Mouse (Mus musculus) embryo, embryonic 9.5 days (tissue): ENCODE results near the gene Dnajb8.

Experiments
- DNase-seq: peaks from one replicate; pipeline ENCODE4 v3.0.0-alpha.2; 2017; ENCODE audit errors: extremely low spot score

The Dnajb8 gene

DNA sequence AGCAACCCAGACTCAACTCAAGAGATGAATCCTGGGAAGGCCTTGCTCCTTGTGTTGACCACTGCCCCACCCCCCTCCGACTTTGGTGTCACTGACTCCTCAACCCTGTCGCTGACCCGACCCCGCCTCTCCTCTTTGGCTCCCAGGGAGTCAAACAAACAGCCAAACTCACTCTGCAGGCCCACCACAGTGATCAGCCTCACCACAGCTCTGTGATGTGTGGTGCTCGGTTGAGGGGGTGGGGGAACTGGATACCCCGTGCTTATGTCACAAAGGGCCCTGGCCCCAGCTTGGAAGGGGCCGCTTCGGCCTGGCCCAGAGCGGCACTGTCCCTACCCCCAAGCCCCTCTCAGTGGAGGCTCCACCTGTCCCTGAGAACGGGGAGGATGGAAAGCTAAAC, at the start of gene Dnajb8:
TSS of gene Dnajb8 (plus strand) at position 301 of the 400 bp plus-strand sequence.
- no peak for DNase-seq

- DNase-seq, result no peak
Observed at GRCm38 (mm10) chr6:88174191-88174590, 47.9 kb upstream of the Dnajb8 start.

GRCm38 (mm10) chr6:88174676-88175075, 47.4 kb upstream of the Dnajb8 start:
- DNase-seq, result no peak

DNA sequence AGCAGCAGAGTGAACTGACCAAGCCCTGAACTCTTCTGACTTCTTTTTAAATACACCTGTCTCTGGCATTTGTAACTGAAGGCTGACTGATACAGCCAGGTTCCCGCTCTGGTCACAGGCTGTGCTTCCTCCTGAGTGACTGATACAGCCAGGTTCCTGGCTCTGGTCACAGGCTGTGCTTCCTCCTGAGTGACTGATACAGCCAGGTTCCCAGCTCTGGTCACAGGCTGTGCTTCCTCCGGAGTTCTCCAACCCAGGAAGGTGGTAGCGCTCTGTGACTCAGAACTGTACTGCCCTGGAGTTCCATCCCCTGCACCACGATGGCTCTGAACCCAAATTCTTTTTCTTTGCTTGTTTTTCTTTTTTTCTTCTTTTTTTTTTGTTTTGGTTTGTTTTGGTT, 37.4 kb upstream of the Dnajb8 start:
- DNase-seq, result no peak

- DNase-seq, result no peak
Observed at GRCm38 (mm10) chr6:88188148-88188547, 33.9 kb upstream of the Dnajb8 start.

DNA sequence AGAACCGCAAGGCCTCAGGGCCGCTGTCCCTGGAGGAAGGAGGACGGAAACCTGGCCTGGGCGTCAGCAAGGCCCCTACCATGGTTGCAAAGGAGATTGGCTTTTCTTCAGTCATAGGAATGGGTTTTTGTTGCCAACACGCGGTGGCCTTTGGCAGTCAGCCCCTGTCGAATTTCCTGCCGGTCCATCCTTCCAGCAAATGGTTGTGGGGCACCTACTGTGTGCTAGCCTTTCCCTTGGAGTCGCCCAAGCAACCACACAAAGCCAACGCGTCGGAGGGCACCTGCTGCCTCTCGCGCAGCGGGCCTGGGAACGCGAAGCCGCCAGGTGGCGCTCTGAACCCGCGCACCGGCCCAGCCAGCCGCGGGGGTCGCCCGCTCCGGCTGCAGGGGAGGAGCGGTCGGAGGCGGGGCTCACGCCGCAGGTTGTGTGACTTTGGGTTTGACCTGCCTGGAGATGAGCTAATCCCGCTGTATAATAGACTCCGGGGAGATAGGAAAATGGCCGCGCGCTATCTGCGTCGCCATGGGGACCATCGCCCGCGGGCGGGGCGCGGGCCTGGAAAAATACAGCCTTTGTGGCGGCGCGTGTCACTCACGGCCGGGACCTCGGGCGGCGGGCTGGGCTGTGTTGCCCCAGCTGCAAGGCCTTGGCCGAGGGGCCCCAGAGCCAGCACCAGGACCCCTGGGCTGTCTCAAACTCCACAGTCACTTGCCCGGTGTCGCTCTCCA, 32.6 kb upstream of the Dnajb8 start:
- DNase-seq, result peak; percentile 88

GRCm38 (mm10) chr6:88190043-88190309, 32.1 kb upstream of the Dnajb8 start:
- DNase-seq, result no peak

DNA sequence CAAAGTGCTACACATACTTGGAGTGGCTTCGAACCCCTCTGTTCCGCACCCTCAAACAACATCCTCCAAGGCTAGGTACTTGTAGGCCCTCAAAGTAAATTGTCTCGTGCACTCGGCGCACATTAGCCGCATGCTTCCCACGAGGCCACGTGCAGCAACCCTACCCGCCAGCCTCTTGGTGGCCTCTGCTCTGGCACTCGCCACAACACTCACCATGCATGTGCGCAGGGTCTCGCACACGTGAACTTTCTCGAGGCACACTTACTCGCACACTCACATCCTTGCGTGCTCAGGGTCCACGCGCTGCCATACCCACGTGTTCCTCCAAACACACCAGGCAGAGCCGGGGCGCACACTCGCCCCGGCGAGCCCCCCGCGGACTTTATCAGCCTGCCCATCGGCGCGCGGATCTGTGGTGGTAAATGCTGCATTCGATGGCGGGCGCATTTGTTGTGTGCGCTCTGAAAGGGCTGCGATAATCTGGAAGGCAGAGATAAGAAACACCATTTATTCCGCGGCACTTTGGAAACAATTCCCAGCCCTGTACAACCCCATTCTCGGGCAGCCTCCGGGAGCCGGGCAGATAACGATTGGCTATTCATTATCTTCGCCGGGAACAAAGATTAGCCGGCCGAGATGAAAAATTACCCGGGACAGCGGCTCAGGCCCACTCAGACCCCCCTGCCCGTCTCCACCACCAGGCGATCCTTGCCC, 31.6 kb upstream of the Dnajb8 start:
- peak; percentile 44 for DNase-seq

DNA sequence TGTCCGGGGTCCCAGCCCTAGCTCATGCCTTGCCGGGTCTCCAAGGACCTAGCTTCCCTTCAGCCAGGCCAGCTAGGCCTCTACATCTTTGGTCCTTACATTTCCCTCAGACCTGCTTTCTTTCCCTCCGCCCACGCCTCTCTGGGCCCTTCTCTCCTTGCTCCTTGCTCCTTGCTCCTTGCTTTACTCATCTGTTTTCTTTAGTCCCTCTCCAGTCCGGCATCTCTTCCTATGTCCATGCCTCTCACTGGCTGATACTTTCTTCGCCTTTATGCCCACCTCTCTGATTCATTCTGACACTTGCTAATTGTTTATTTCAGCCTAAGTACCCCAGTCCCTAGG, 31.1 kb upstream of the Dnajb8 start:
- no peak for DNase-seq

DNA sequence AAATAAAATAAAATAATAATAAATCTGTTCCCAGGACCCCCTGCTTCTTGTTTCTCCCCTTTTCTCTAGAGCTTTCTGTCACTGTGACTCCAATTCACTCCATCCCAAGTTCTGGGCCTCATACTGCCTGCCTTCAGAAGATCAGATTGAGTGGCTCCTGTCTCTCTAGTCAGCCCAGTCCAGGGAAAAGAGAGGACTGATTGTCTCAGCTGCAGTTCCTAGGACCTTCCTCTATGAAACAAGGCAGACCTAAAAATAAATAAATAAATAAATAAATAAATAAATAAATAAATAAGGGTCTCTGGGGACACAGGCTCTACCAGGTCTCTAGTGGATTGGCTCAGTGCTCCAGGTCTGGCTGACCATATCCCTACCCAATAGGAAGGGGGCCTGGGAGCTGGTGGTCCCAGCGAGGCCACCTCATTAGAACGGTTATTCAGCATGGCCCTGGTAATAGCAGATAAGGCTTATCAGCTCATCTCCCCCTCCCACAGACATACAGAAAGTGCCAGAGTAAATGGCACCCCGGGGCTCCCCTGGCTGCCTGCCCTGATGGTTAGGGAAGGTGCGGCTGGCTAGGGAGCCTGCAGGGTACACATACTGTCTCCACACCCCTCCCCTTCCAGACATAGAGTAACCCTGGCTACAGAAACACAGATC, 30.5 kb upstream of the Dnajb8 start:
- no peak for DNase-seq

DNA sequence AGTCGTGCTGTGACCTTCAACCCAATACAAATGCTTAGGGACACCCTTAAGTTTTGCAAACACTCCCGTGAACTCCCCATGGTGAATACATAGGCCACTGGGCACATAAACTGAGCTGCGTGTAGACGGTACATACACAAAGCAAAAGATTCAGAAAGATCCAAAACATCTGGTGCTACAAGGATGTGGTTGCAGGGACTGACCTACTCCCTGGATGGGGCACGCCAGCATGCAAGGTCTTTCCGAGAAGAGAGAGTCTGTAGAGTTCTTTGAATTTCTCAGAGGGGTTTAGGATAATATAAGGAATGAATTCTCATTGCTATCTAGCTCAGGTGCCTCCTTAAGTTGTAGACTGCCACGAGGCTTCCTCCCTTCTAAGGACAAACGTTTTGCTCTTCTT, 29.3 kb upstream of the Dnajb8 start:
- DNase-seq, result no peak

DNA sequence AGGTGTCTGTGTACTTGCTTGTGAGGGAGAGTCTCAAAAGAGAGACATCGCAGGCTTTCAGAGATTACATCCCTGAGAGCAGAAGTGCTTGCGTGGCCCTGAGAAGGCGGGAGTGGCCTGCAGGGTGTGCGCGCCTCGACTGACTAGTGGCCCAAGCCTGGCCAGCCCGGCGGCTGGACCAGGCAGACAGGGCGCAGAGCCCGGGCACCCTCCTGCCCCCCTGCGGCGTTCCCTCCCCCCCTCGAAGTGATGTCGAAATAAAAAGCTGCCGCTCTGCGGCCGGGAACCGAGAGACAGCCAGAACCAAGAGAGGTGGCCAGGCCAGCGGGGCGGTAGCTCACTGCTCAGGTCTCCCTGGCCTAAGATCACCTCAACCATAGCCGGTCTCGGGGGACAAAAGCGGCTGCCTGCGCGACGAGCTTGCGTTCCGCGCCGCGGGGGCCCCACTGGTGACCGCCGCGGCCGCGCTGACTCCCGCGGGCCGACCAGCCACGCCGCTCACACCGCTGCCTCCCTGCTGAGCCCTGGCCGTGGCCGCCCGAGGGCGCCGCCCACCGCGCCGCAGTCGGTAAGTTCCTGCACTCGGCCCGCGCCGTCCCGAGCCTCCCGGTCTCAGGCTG, 28.5 kb upstream of the Dnajb8 start, which contains the start of gene Gata2:
TSS of gene Gata2 (plus strand) at position 459 of the 620 bp plus-strand sequence.
- peak; percentile 51 for DNase-seq

DNA sequence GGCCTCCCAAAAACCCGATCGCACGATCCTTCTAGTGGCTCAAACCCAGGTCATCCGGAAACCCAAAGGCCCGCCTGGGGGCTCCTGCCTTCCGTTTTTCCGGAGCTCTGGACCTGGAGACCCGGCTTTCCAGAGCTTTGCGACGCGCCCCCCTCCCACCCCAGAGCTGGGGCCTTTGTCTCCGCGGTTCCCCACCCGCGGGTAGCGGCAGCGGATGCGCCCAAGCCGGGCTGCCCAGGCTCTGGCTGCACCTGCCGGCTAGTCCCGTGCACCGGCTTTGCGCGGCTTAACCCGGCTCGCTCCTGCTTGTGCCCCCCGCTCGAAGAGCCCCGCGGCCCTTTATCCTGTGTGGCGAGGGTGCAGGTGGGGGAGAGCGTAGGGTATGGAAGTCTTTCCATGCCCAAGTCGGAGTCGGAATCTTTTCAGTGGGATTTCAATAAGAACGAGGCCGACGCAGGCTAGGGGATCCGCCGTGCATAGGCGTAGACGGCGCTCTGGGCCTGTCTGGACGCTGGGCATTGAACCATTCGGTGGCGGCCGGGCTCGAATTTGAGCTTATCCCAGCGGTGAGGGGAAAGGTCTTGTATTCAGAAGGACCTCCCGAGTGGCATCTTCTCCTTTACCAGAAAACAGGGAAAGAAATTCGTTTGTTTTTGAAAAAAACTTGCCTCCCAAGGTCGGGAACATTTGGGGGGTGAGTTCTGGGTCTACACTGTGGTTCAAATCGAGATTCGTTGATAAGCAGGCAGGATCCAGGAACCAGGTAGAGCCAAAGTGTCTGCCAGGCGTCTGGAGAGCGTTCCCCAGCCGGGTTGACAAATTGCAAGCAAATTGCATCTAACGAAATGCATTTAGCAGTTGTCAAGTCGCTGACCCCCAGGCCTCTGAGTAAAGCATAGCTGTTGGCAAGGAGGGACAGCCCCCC, 27.8 kb upstream of the Dnajb8 start:
- DNase-seq, result peak; percentile 64

GRCm38 (mm10) chr6:88194978-88195325, 27.1 kb upstream of the Dnajb8 start:
- DNase-seq, result peak; percentile 36

DNA sequence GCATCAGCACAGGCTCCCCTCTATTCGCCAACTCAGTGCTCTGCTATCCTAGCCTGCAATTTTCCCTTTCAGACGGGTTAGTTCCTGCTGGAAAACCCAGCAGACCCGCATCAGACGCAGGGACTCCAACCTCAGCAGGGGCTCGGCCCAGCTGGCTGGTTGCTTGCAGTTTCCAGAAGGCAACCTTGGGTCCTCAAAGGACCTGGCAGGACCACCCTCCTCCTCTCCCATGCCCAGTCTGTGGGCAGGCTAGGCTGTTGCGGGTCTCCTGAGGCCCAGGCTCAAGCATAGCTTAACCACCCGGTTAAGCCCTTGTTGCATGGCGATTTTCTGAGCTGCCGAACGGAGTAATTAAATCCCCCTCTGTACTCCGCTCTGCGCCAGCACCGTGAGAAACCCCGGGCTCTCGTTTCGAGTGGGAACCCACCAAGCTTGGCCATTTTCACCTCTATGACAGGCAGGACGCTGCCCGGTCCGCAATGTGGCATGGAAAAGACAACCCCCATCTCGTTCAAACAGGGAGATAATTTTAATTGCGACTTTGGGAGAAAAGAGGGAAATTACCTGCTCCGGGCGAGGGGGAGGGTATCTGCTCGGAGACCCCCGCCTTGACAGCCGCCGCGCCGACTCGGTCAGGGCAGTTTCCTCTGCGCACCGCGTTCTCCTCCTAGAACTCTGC, 25.9 kb upstream of the Dnajb8 start:
- peak; percentile 47 for DNase-seq

- peak; percentile 50 for DNase-seq
Observed at GRCm38 (mm10) chr6:88196733-88197312, 25.2 kb upstream of the Dnajb8 start.

DNA sequence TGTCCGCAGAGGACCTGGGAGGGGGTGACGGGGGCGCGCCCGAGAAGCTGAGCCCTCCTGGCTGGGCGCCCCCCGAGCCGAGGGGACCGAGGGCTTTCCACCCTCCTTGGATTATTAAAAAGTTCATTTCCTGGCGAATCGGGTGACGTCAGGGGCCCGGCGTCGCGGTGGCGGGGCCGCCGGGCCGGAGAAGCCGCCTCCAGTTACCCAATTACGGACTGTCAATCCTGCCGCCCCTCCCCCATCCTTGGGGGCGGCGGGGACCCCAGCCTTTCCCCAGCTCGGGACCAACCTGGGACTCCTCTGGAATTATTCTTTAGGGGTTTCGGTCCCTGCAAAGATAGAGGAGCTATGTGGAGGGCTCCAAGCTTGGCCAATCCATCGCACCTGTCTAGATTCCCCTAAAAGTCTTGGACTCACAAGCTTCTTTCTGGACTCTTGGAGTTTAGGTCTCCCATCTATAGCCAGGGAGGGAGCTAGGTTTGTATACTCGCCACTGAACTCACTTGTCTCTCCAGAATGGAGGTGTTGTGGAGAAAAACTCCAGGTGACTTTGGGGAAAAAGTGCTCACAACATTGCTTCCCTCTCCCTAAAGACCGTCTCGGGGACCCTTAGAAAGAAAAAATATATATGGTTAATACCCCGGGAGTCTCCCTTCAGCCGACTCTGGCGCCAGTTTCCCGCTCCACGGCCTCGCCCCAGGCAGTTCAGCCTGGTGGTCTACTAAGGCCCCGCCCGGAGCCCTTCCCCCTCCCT, 24.6 kb upstream of the Dnajb8 start:
- DNase-seq, result peak; percentile 65

DNA sequence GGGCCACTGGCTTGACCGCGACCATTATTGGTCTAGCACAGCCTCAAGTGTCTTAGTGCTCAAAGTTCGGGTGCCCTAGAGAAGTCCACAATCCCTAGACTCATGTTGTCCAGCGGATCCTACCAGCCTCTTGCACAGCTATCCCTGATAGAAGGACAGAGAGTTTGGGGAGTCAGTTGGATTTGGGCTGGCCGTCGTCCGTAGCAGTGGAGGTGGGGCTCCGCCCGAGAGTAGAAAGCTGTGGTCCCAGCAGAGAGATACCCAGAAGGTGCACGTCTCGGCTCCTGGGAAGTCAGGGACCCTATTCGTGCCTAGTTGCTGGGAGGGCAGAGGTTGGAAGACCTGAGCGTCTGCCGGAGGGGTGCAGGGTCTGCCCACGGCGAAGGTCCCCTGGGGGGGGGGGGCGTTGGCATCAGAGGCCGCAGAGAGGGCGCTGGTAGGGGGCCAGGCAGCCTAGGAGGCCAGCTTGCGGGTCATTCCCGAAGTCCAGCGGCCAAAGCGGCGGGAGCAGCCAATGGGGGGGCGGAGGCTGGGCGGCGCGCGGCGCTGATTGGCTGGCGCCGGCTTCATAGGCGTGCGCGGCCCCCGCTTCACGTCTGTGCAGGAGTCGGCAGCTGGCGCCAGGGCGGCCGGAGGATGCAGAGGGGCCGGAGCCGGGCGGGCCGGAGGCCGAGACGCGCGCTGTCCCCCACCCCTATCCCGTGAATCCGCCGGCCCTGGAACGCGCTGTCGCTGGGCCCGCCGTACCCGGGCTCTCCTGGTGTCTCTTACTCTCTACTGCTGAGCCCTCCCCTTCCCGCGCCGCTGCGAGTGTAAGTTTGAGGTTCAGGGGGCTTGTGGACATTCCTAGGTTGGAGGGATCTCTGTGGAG, 23.8 kb upstream of the Dnajb8 start:
- DNase-seq, result peak; percentile 89
